Mouse (Mus musculus) kidney, embryonic 16.5 days (tissue): ENCODE data around the gene Morn1. TPM values are rescaled to one million over a fixed set of nuclear protein-coding genes. Genes with fewer than 3 reads are reported as not detected.

ENCODE experiments used
- ATAC-seq: fragments of 200-750 bp; cut with Nextera tagmentation; 2 replicates; pipeline ENCODE4 v1.8.0; 2017; ENCODE audit warnings: moderate TSS enrichment; ENCODE audit not compliant: low FRiP score, low TSS enrichment
- H3K27ac ChIP-seq: fragments of 300-500 bp; sonication (generic); 2 replicates; pipeline ENCODE4 v1.5.1; 2014; ENCODE audit warnings: low read length
- H3K27me3 ChIP-seq: fragments of 300-500 bp; sonication (generic); 2 replicates; pipeline ENCODE4 v1.6.1; 2014; ENCODE audit warnings: low read length, control low read depth, mixed read lengths; ENCODE audit not compliant: insufficient read depth
- H3K36me3 ChIP-seq: fragments of 300-500 bp; sonication (generic); 2 replicates; pipeline ENCODE4 v1.6.1; 2014; ENCODE audit warnings: low read length, control low read depth, mixed read lengths; ENCODE audit not compliant: insufficient read depth
- H3K4me1 ChIP-seq: fragments of 300-500 bp; sonication (generic); 2 replicates; pipeline ENCODE4 v1.6.1; 2014; ENCODE audit warnings: low read length, control low read depth, mixed read lengths; ENCODE audit not compliant: insufficient read depth
- H3K4me2 ChIP-seq: fragments of 300-500 bp; sonication (generic); replicated peaks from 2 replicates; pipeline ENCODE4 v1.6.1; 2014; ENCODE audit warnings: low read depth, low read length
- H3K4me3 ChIP-seq: fragments of 300-500 bp; sonication (generic); 2 replicates; pipeline ENCODE4 v1.5.1; 2014; ENCODE audit warnings: mild to moderate bottlenecking, low read length
- H3K9ac ChIP-seq: fragments of 300-500 bp; sonication (generic); replicated peaks from 2 replicates; pipeline ENCODE4 v1.6.1; 2014; ENCODE audit warnings: low read length
- H3K9me3 ChIP-seq: fragments of 300-500 bp; sonication (generic); 2 replicates; pipeline ENCODE4 v1.6.1; 2016; ENCODE audit warnings: low read length, control low read depth
- WGBS: fragments of 180-500 bp; shearing (Covaris S2); extraction: QIAGEN DNeasy Blood & Tissue Kit; methylation state at CpG from one replicate; pipeline ENCODE4 v1.1.7; 2014; 5-methylcytosine and 5-hydroxymethylcytosine counted together
- polyA plus RNA-seq: library from polyadenylated mRNA; unstranded; fragments of >200 nt; fragmentation: Nextera tagmentation; extraction: Ambion mirVana; gene quantifications from 2 replicates; pipeline ENCODE4 v1.2.1, GENCODE M21; 2015

The Morn1 gene
- polyA plus RNA-seq, 1 experiment from 2014 or later, result 7.0 TPM

DNA sequence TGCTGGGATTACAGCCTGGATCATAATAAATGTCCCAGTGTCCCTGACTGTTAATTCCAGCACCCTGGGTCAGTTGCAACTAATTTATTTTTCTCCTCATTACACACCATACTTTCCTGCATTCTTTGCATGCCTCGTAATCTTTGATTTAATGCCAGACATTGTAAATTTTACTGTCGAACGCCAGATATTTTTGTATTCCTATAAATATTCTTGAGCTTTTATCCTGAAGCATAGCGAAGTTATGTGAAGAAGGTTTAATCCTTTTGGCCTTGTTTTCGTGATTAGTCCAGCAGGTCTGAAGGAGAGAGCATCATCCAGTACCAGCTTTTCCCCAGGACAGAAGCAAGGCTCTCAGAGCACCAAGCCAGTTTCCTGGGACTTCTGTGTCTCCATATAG lies 23.1 kb downstream of the Morn1 start:
- H3K4me3 ChIP-seq, result no peak overlapping the region
- peaks cover 12% of the 10 kb centered on the region for H3K4me1 ChIP-seq
- H3K36me3 ChIP-seq, result no peaks in the 10 kb centered on the region
- H3K27ac ChIP-seq, result peak overlapping the region; percentile 57; the same call in 1 of the 2 replicates
- WGBS, result 41% methylated on average over 5 of the region's 5 CpGs
- H3K4me2 ChIP-seq, result no peak overlapping the region
- H3K27me3 ChIP-seq, result no peaks in the 10 kb centered on the region
- H3K9ac ChIP-seq, result 0 out of 2 replicates have a peak overlapping the region, but pooled peaks have one; percentile 37
- ATAC-seq, result no peak
- H3K9me3 ChIP-seq, result no peaks in the 10 kb centered on the region

DNA sequence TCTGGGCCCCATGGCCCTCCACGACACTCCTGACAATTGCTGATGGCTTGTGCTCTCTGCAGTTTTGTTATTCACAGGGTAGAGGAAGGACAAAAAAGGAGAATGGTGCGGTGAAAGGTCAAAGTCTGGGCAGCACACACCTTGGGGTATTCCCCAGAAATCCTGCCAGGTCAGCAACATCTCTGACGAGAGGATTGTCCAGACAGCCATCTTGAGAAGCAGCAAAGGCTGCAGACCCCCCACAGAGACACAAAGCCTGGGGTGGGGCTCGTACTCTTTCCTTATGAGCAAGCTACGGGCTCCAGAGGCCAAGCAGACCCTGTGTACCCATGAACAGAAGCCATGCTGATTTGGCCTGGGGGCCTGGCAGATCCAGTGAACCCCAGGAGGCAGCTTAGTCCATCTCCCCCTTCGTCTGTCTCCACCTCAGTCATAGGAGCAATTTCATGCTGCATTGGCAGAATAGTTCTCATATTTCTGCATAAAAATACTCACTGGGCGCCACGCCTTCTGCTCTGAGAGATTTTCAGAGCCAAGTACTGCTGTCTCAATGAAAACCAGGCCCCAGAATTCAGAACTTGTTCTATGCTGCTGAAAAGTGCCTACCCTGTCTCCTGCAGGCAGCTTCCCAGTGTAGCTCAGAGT lies 27.5 kb downstream of the Morn1 start:
- Histone ChIP-seq H3K9me3 (no peaks in the 10 kb centered on the region), H3K4me2 (no peak overlapping the region), H3K36me3 (no peaks in the 10 kb centered on the region), H3K9ac (no peak overlapping the region), H3K4me3 (no peak overlapping the region), H3K4me1 (peaks cover 12% of the 10 kb centered on the region), H3K27ac (no peak overlapping the region), H3K27me3 (no peaks in the 10 kb centered on the region)
- no peak for ATAC-seq
- 69% methylated on average over 8 of the region's 8 CpGs for WGBS

DNA sequence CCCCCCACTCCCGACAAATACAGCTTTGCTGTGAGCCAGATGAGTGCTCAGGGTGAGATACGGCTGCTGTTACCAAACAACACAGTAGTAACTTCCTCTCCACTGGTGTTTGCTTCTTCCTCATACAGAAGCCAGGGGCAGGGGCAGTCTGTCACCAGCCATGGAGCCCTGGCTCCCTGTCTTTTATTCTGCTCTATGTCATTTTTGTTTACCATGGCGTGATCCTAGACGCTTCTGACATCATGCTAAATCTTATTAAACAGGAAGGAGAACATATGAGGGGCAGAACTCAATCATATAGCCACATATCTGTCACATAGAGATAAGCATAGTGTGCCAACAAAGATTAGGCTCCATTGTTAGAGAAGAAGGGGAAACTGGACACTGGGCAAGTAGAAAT lies 30.2 kb downstream of the Morn1 start:
- 72% methylated on average over 4 of the region's 4 CpGs for WGBS
- Histone ChIP-seq H3K27ac (no peak overlapping the region), H3K9ac (no peak overlapping the region), H3K9me3 (no peaks in the 10 kb centered on the region), H3K36me3 (no peaks in the 10 kb centered on the region), H3K4me2 (no peak overlapping the region), H3K4me1 (peaks cover 9% of the 10 kb centered on the region; the same call in 1 of the 2 replicates), H3K27me3 (no peaks in the 10 kb centered on the region), H3K4me3 (no peak overlapping the region)
- no peak for ATAC-seq

DNA sequence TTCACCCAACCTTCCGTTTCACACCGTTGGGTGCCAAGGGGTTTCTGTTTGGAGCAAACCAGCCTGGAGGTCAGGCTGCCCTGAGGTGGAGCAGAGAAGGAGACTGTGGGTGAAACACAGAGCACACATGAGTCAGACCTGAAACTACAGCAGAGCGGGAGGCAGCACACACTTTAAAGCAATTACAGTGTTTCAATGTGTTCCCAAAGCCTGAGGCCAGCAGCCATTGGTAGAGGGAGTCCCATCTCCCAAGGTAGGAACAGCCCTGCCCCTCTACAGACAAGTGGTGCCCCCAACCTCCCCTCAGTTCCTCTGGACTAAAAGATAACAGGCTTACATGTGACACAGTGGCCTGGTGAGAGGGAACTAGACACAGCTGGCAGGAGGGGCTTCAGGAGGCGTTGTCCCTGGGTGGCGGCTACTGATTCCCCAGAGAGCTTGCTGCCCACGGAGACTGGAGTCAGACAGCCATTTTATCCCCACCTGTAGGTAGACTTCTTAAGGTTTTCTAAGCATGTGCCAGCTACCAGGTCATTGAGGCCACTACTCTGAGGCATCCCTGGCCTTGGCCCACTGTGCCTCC lies 31.1 kb downstream of the Morn1 start:
- Histone ChIP-seq H3K4me2 (no peak overlapping the region), H3K9ac (no peak overlapping the region), H3K4me1 (peaks cover 16% of the 10 kb centered on the region), H3K27me3 (no peaks in the 10 kb centered on the region), H3K36me3 (no peaks in the 10 kb centered on the region), H3K4me3 (no peak overlapping the region), H3K27ac (no peak overlapping the region), H3K9me3 (no peaks in the 10 kb centered on the region)
- 81% methylated on average over 6 of the region's 6 CpGs for WGBS
- ATAC-seq, result no peak

DNA sequence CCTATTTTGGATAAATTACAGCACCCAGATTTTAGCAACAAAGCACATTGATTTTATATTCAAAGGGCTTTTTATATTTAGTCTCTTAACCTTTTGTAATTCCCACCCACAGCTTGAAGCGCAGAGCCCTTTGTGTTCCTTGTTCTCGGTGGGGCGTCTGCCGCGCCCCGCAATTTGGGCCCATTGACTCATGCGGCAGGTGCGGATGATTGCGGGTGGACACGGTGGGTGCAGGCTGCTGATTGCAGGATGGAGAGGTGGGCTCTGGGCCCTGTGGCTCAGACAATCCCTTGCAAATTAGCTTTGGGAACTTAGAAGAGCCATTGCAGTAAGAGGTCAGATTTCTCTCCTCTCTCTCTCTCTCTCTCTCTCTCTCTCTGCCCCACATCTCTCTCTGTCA lies 31.9 kb downstream of the Morn1 start:
- Histone ChIP-seq H3K36me3 (no peaks in the 10 kb centered on the region), H3K27ac (no peak overlapping the region), H3K4me3 (no peak overlapping the region), H3K4me1 (peaks cover 24% of the 10 kb centered on the region), H3K9me3 (no peaks in the 10 kb centered on the region), H3K9ac (no peak overlapping the region), H3K27me3 (no peaks in the 10 kb centered on the region), H3K4me2 (no peak overlapping the region)
- 72% methylated on average over 10 of the region's 10 CpGs for WGBS
- no peak for ATAC-seq

DNA sequence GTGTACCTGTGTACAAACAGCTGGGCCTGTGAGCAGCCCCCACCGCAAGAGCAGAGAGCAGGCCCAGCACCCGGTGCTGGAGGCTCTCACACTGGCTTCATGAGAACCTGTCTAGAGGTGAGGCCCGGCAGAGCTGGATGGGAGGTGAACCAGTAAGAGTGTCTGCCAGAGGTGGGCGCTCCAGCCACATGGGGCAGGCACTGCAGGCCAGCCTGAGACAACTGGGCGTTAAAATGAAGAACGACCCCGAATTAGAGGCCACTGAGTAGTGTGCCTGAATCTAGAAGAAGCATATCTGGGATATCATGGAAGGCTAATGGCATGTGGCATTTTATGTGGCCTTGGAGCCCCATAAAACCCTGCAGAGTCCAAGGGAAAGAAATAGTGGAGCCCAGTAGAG lies 33.7 kb downstream of the Morn1 start:
- no peak for ATAC-seq
- peaks cover 32% of the 10 kb centered on the region for H3K4me1 ChIP-seq
- H3K36me3 ChIP-seq, result no peaks in the 10 kb centered on the region
- peaks cover 3% of the 10 kb centered on the region; the same call in 1 of the 2 replicates for H3K9me3 ChIP-seq
- no peak overlapping the region for H3K4me3 ChIP-seq
- no peak overlapping the region for H3K4me2 ChIP-seq
- peak overlapping the region; percentile 32 for H3K27ac ChIP-seq
- no peak overlapping the region for H3K9ac ChIP-seq
- WGBS, result 74% methylated on average over 7 of the region's 7 CpGs
- H3K27me3 ChIP-seq, result no peaks in the 10 kb centered on the region

DNA sequence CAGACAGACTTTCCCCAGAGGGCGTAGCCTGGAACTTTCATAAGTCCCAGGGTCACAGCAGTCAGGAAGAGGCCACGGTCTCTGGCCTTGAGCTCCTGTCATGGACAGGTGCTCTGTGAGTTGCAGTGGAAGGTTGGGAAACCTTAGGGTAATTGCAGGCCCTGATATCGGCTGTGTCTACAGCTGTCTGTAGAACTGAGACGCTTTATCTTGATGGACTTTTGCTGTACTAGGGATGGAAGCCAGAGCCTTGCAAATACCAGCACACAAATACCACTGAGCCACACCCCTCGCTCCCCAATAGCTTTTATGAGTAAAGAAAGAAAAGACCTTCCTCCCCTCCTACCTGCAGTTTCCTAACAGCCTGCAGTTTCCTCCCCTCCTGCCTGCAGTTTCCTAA lies 34.2 kb downstream of the Morn1 start:
- H3K27ac ChIP-seq, result peak overlapping the region; percentile 67
- ATAC-seq, result no peak

DNA sequence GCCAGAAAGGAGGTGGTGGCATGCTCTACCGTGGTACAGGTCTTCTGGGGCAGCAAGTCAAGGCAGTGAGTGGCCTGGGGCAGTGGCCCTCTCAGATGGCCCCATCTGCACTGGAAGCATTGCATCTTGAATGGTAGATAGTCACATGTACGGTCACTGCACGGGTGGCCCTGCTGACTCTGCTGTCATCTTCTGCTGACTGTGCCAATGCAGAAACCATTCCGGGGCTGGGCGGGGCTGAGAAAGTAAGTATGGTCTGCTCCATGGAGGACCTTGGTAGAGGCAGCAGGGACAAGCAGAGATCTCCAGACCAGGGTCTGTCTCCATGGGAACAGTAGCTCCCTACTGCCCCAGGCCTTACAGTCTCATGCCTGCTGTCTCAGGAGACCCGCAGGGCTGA lies 34.8 kb downstream of the Morn1 start:
- Histone ChIP-seq H3K36me3 (no peaks in the 10 kb centered on the region), H3K27ac (peak overlapping the region; percentile 67), H3K4me1 (peaks cover 32% of the 10 kb centered on the region), H3K27me3 (no peaks in the 10 kb centered on the region), H3K9ac (no peak overlapping the region), H3K4me2 (no peak overlapping the region), H3K9me3 (peaks cover 3% of the 10 kb centered on the region; the same call in 1 of the 2 replicates), H3K4me3 (no peak overlapping the region)
- no peak for ATAC-seq
- WGBS, result 85% methylated on average over 6 of the region's 6 CpGs

More for the DNA sequence above, 34.2 kb downstream of the Morn1 start:
- H3K9ac ChIP-seq, result no peak overlapping the region; the same call in 1 of the 2 replicates
- no peak overlapping the region for H3K4me2 ChIP-seq
- H3K4me3 ChIP-seq, result no peak overlapping the region
- 70% methylated on average over 5 of the region's 5 CpGs for WGBS
- H3K9me3 ChIP-seq, result peaks cover 3% of the 10 kb centered on the region; the same call in 1 of the 2 replicates
- no peaks in the 10 kb centered on the region for H3K36me3 ChIP-seq
- H3K4me1 ChIP-seq, result peaks cover 32% of the 10 kb centered on the region
- no peaks in the 10 kb centered on the region for H3K27me3 ChIP-seq

DNA sequence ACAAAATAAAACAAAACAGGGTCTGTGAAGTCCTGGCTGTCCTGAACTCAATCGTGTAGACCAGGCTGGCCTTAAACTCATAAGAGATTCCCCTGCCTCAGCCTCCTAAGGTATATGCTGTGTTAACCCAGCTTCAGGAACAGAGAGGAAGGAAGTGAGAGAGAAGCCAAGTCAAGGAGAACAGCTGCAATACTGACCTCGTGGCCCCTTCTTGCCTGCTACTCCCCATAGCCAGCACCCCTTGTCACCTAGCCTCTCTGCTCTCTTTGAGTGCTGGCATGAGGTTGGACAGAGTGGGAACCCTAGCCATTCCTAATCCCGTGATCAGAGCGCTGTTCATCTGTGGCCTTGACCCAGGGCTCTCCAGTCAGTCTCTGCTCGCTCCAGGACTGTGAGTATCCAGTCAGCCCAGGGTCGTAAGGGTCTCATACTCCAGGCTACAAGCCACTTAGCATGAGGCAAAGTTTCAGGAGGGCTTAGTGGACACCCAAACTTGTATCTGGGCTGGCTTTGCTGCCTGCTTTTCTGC lies 35.6 kb downstream of the Morn1 start:
- H3K4me1 ChIP-seq, result peaks cover 39% of the 10 kb centered on the region
- H3K36me3 ChIP-seq, result no peaks in the 10 kb centered on the region
- H3K4me2 ChIP-seq, result no peak overlapping the region
- H3K9ac ChIP-seq, result no peak overlapping the region; the same call in 1 of the 2 replicates
- no peak for ATAC-seq
- no peak overlapping the region for H3K4me3 ChIP-seq
- WGBS, result 64% methylated on average over 6 of the region's 6 CpGs
- peak overlapping the region; percentile 45 for H3K27ac ChIP-seq
- peaks cover 3% of the 10 kb centered on the region; the same call in 1 of the 2 replicates for H3K9me3 ChIP-seq
- H3K27me3 ChIP-seq, result no peaks in the 10 kb centered on the region
